In genomic region chr5:36797291-36797690, GRCm38 (mm10) we compare ENCODE assay signal across 8 mouse cellular contexts. TPM values are rescaled to one million over a fixed set of nuclear protein-coding genes. Genes with fewer than 3 reads are reported as not detected.
DNase-seq lines count a peak whose midpoint lies in the region; ATAC-seq and TF ChIP-seq lines count a peak whose summit lies in the region.

No protein-coding gene starts in this region.

- H3K27ac ChIP-seq in neural tube, embryonic 11.5 days (ENCODE audit: low read depth, low read length): no peak overlapping the region
- H3K27ac ChIP-seq in embryonic fibroblast, embryonic 13.5 days (ENCODE audit: insufficient read depth, low read length): peak overlapping the region; percentile 93
- H3K27ac ChIP-seq in limb, embryonic 11.5 days (replicated peaks; ENCODE audit: low read depth, low read length): no peak overlapping the region
- peak overlapping the region; percentile 33; the same call in 1 of the 2 replicates for H3K27ac ChIP-seq in stomach, embryonic 14.5 days (ENCODE audit: low read length)

- 60% methylated on average over 8 of the region's 8 CpGs for WGBS in neural tube, embryonic 11.5 days
- WGBS in limb, embryonic 11.5 days: 63% methylated on average over 8 of the region's 8 CpGs
- 50% methylated on average over 8 of the region's 8 CpGs for WGBS in stomach, embryonic 14.5 days

- TF ChIP-seq CTCF in embryonic fibroblast, embryonic 13.5 days (IDR thresholded peaks at IDR 0.05; ENCODE audit: borderline replicate concordance, insufficient read depth, low read length): no peak

- no peak for DNase-seq in neural tube, embryonic 11.5 days (ENCODE audit: low spot score)
- no peak for DNase-seq in neural tube, embryonic 10.5 days (ENCODE audit: extremely low spot score, low spot score)
- DNase-seq in limb, embryonic 11.5 days (ENCODE audit: low spot score): no peak
- no peak for DNase-seq in right cerebral cortex, postnatal 10 days (ENCODE audit: low spot score in 2 of 2)
- no peak for DNase-seq in adrenal gland, postnatal 4 days (ENCODE audit: low spot score in 2 of 2)
- no peak for DNase-seq in adrenal gland, postnatal 14 days

- H3K4me3 ChIP-seq in neural tube, embryonic 11.5 days (ENCODE audit: low read depth, low read length): no peak overlapping the region
- peak overlapping the region; percentile 36; the same call in 1 of the 2 replicates for H3K4me3 ChIP-seq in embryonic fibroblast, embryonic 13.5 days (ENCODE audit: insufficient read depth, low read length)
- H3K4me3 ChIP-seq in limb, embryonic 11.5 days (ENCODE audit: low read depth, low read length): no peak overlapping the region
- H3K4me3 ChIP-seq in stomach, embryonic 14.5 days (ENCODE audit: low read depth, low read length): peak overlapping the region; percentile 65; the same call in 1 of the 2 replicates

- H3K36me3 ChIP-seq in neural tube, embryonic 11.5 days (ENCODE audit: control insufficient read depth, insufficient read depth, low read length): no peaks in the 10 kb centered on the region
- H3K36me3 ChIP-seq in limb, embryonic 11.5 days (ENCODE audit: control insufficient read depth, insufficient read depth, low read length): no peaks in the 10 kb centered on the region; the same call in 1 of the 2 replicates
- peaks cover 9% of the 10 kb centered on the region for H3K36me3 ChIP-seq in stomach, embryonic 14.5 days (ENCODE audit: control insufficient read depth, insufficient read depth, low read length)

- no peak; the same call in 1 of the 2 replicates for TF ChIP-seq POLR2A in embryonic fibroblast, embryonic 13.5 days (IDR thresholded peaks at IDR 0.05; ENCODE audit: low read depth, low read length)

- H3K27me3 ChIP-seq in neural tube, embryonic 11.5 days (ENCODE audit: control insufficient read depth, insufficient read depth, low read length): no peaks in the 10 kb centered on the region
- no peaks in the 10 kb centered on the region for H3K27me3 ChIP-seq in limb, embryonic 11.5 days (ENCODE audit: control insufficient read depth, insufficient read depth, low read length)
- H3K27me3 ChIP-seq in stomach, embryonic 14.5 days (ENCODE audit: control insufficient read depth, insufficient read depth, low read length): no peaks in the 10 kb centered on the region

- peak overlapping the region; percentile 53 for H3K4me2 ChIP-seq in neural tube, embryonic 11.5 days (ENCODE audit: low read depth)
- H3K4me2 ChIP-seq in limb, embryonic 11.5 days (ENCODE audit: low read depth, severe bottlenecking): peak overlapping the region; percentile 41; the same call in 1 of the 2 replicates
- H3K4me2 ChIP-seq in stomach, embryonic 14.5 days (replicated peaks; ENCODE audit: low read depth, low read length): peak overlapping the region; percentile 57

- H3K4me1 ChIP-seq in neural tube, embryonic 11.5 days (ENCODE audit: control insufficient read depth, insufficient read depth, low read length): no peaks in the 10 kb centered on the region
- H3K4me1 ChIP-seq in embryonic fibroblast, embryonic 13.5 days (ENCODE audit: control insufficient read depth, insufficient read depth, low read length): peaks cover 8% of the 10 kb centered on the region; the same call in 1 of the 2 replicates
- H3K4me1 ChIP-seq in limb, embryonic 11.5 days (ENCODE audit: control insufficient read depth, insufficient read depth, low read length): no peaks in the 10 kb centered on the region
- H3K4me1 ChIP-seq in stomach, embryonic 14.5 days (ENCODE audit: control insufficient read depth, insufficient read depth, low read length): 0 out of 2 replicates have a peak, but pooled peaks cover 4% of the 10 kb centered on the region

- no peak overlapping the region for H3K9ac ChIP-seq in neural tube, embryonic 11.5 days (ENCODE audit: low read length)
- H3K9ac ChIP-seq in limb, embryonic 11.5 days (ENCODE audit: low read length): no peak overlapping the region
- no peak overlapping the region for H3K9ac ChIP-seq in stomach, embryonic 14.5 days (replicated peaks; ENCODE audit: low read depth, low read length)

- no peak for ATAC-seq in neural tube, embryonic 11.5 days (ENCODE audit: insufficient read depth, low FRiP score, low TSS enrichment)
- ATAC-seq in limb, embryonic 11.5 days (ENCODE audit: insufficient number of reproducible peaks, low FRiP score, low TSS enrichment, low read depth): no peak
- no peak for ATAC-seq in stomach, embryonic 14.5 days (ENCODE audit: insufficient number of reproducible peaks, insufficient read depth, low FRiP score, low read depth)

- no peaks in the 10 kb centered on the region for H3K9me3 ChIP-seq in neural tube, embryonic 11.5 days (ENCODE audit: control insufficient read depth, low read length)
- H3K9me3 ChIP-seq in limb, embryonic 11.5 days (ENCODE audit: control insufficient read depth, low read length): no peaks in the 10 kb centered on the region
- H3K9me3 ChIP-seq in stomach, embryonic 14.5 days (ENCODE audit: control insufficient read depth, low read depth, low read length): no peaks in the 10 kb centered on the region

RNA-seq across cellular contexts. Expression of gene Mrfap1, which starts 0.7 kb away (rescaled TPM):
- 570 and 602 TPM in 2 replicates for polyA plus RNA-seq in neural tube, embryonic 11.5 days (2014; fragmentation: Nextera tagmentation; extraction: Ambion mirVana)
- polyA plus RNA-seq in embryonic fibroblast, embryonic 13.5 days (2011; ENCODE audit: insufficient read length, low read depth, missing spikeins): 316 and 394 TPM in 2 replicates
- polyA plus RNA-seq in limb, embryonic 11.5 days (2014; fragmentation: Nextera tagmentation; extraction: Ambion mirVana): 692 and 694 TPM in 2 replicates
- 477 and 531 TPM in 2 replicates for polyA plus RNA-seq in stomach, embryonic 14.5 days (2014; fragmentation: Nextera tagmentation; extraction: Ambion mirVana)
- total RNA-seq in adrenal gland, postnatal 4 days (2021): 100 to 1,000 TPM; 495 to 515 TPM
- total RNA-seq in adrenal gland, postnatal 14 days (2021): 550 and 571 TPM in 2 replicates

RNA-seq across cellular contexts. Expression of gene Man2b2, which starts 33.2 kb away (rescaled TPM):
- 11.3 and 14.6 TPM in 2 replicates for polyA plus RNA-seq in neural tube, embryonic 11.5 days (2014; fragmentation: Nextera tagmentation; extraction: Ambion mirVana)
- polyA plus RNA-seq in embryonic fibroblast, embryonic 13.5 days (2011; ENCODE audit: insufficient read length, low read depth, missing spikeins): 49.5 and 52.8 TPM in 2 replicates
- polyA plus RNA-seq in limb, embryonic 11.5 days (2014; fragmentation: Nextera tagmentation; extraction: Ambion mirVana): 6.1 TPM in 2 replicates
- 13.4 and 16.4 TPM in 2 replicates for polyA plus RNA-seq in stomach, embryonic 14.5 days (2014; fragmentation: Nextera tagmentation; extraction: Ambion mirVana)
- total RNA-seq in adrenal gland, postnatal 4 days (2021): 10 to 100 TPM; 60.2 to 62.4 TPM
- total RNA-seq in adrenal gland, postnatal 14 days (2021): 39.1 and 41.4 TPM in 2 replicates

RNA-seq across cellular contexts. Expression of gene Bloc1s4, which starts 48.8 kb away (rescaled TPM):
- 25.9 and 27.0 TPM in 2 replicates for polyA plus RNA-seq in neural tube, embryonic 11.5 days (2014; fragmentation: Nextera tagmentation; extraction: Ambion mirVana)
- 9.3 and 11.4 TPM in 2 replicates for polyA plus RNA-seq in embryonic fibroblast, embryonic 13.5 days (2011; ENCODE audit: insufficient read length, low read depth, missing spikeins)
- 24.4 and 31.5 TPM in 2 replicates for polyA plus RNA-seq in limb, embryonic 11.5 days (2014; fragmentation: Nextera tagmentation; extraction: Ambion mirVana)
- 19.1 and 23.5 TPM in 2 replicates for polyA plus RNA-seq in stomach, embryonic 14.5 days (2014; fragmentation: Nextera tagmentation; extraction: Ambion mirVana)
- total RNA-seq in adrenal gland, postnatal 4 days (2021): 10 to 100 TPM; 25.7 to 27.5 TPM
- 23.7 and 27.2 TPM in 2 replicates for total RNA-seq in adrenal gland, postnatal 14 days (2021)

Comparison
In these comparisons a context has a peak if more than half of its experiments do, and no peak if none do; other contexts are left out.
1. H3K27ac ChIP-seq: peak in embryonic fibroblast, embryonic 13.5 days (single experiment) and stomach, embryonic 14.5 days (single experiment); none in neural tube, embryonic 11.5 days (single experiment) and limb, embryonic 11.5 days (single experiment).
2. H3K4me3 ChIP-seq: peak in embryonic fibroblast, embryonic 13.5 days (single experiment) and stomach, embryonic 14.5 days (single experiment); none in neural tube, embryonic 11.5 days (single experiment) and limb, embryonic 11.5 days (single experiment).
3. Peak in every context shown above with its lines, with median percentiles within 50 percentile points of each other: H3K4me2 ChIP-seq.